Mouse (Mus musculus) E14TG2a.4 (cell line): ENCODE data around the gene Fhad1.

Experiments
- CTCF ChIP-seq: conservative IDR thresholded peaks from 2 replicates; pipeline ENCODE4 v1.5.1; 2014; ENCODE audit warnings: low read length
- NANOG ChIP-seq: IDR thresholded peaks from 2 replicates; pipeline ENCODE4 v1.6.1; 2014; ENCODE audit warnings: borderline replicate concordance, low read length, mixed read lengths
- POU5F1 ChIP-seq: IDR thresholded peaks from 2 replicates; pipeline ENCODE4 v1.6.1; 2014; ENCODE audit warnings: low read length, borderline replicate concordance

GRCm38 (mm10) chr4:141879074-141879473 is 135.8 kb downstream of the Fhad1 start:
- TF ChIP-seq CTCF, result no peak
- TF ChIP-seq NANOG, result no peak
- TF ChIP-seq POU5F1, result no peak
